Mouse (Mus musculus) liver, embryonic 16.5 days (tissue): ENCODE measurements around the gene Abcc1. TPM values are rescaled to one million over a fixed set of nuclear protein-coding genes. Genes with fewer than 3 reads are reported as not detected.

Experiments
- ATAC-seq: fragments of 200-750 bp; cut with Nextera tagmentation; 2 replicates; pipeline ENCODE4 v1.8.0; 2017; ENCODE audit warnings: low read depth, mild to moderate bottlenecking, moderate number of reproducible peaks, moderate library complexity
- H3K27ac ChIP-seq: fragments of 300-500 bp; sonication (generic); 2 replicates; pipeline ENCODE4 v1.5.1; 2014; ENCODE audit warnings: mild to moderate bottlenecking, low read length
- H3K27me3 ChIP-seq: fragments of 300-500 bp; sonication (generic); 2 replicates; pipeline ENCODE4 v1.6.1; 2014; ENCODE audit warnings: low read depth, low read length, mixed read lengths; ENCODE audit not compliant: control insufficient read depth, insufficient read depth
- H3K36me3 ChIP-seq: fragments of 300-500 bp; sonication (generic); 2 replicates; pipeline ENCODE4 v1.6.1; 2014; ENCODE audit warnings: mild to moderate bottlenecking; ENCODE audit not compliant: control insufficient read depth, insufficient read depth
- H3K4me1 ChIP-seq: fragments of 300-500 bp; sonication (generic); 2 replicates; pipeline ENCODE4 v1.6.1; 2014; ENCODE audit warnings: low read depth, low read length, mixed read lengths; ENCODE audit not compliant: control insufficient read depth
- H3K4me2 ChIP-seq: fragments of 300-500 bp; sonication (generic); 2 replicates; pipeline ENCODE4 v1.6.1; 2014; ENCODE audit warnings: low read depth, low read length, mixed read lengths
- H3K4me3 ChIP-seq: fragments of 300-500 bp; sonication (generic); 2 replicates; pipeline ENCODE4 v1.5.1; 2014; ENCODE audit warnings: low read depth, mild to moderate bottlenecking, low read length
- H3K9ac ChIP-seq: fragments of 300-500 bp; sonication (generic); 2 replicates; pipeline ENCODE4 v1.6.1; 2014; ENCODE audit warnings: low read depth, low read length
- H3K9me3 ChIP-seq: fragments of 300-500 bp; sonication (generic); replicated peaks from 2 replicates; pipeline ENCODE4 v1.6.1; 2016; ENCODE audit warnings: low read length; ENCODE audit not compliant: control insufficient read depth
- WGBS: fragments of 180-500 bp; shearing (Covaris S2); extraction: QIAGEN DNeasy Blood & Tissue Kit; methylation state at CpG from one replicate; pipeline ENCODE4 v1.1.7; 2014; ENCODE audit not compliant: insufficient replicate concordance; 5-methylcytosine and 5-hydroxymethylcytosine counted together
- polyA plus RNA-seq: library from polyadenylated mRNA; unstranded; fragments of >200 nt; fragmentation: Nextera tagmentation; extraction: Ambion mirVana; gene quantifications from 2 replicates; pipeline ENCODE4 v1.2.1, GENCODE M21; 2015

The Abcc1 gene
- polyA plus RNA-seq, 1 experiment from 2014 or later = 2.1 TPM

GRCm38 (mm10) chr16:14352663-14353062, 8.7 kb upstream of the Abcc1 start:
- H3K9me3 ChIP-seq = no peaks in the 10 kb centered on the region
- no peaks in the 10 kb centered on the region for H3K36me3 ChIP-seq
- no peak overlapping the region for H3K4me2 ChIP-seq
- H3K4me3 ChIP-seq = no peak overlapping the region
- no peaks in the 10 kb centered on the region for H3K27me3 ChIP-seq
- peak; percentile 32; the same call in 1 of the 2 replicates for ATAC-seq
- 32% methylated on average over 5 of the region's 5 CpGs for WGBS
- peaks cover 5% of the 10 kb centered on the region for H3K4me1 ChIP-seq
- H3K9ac ChIP-seq = no peak overlapping the region
- H3K27ac ChIP-seq = no peak overlapping the region

GRCm38 (mm10) chr16:14357859-14358258, 3.5 kb upstream of the Abcc1 start:
- 50% methylated on average over 2 of the region's 2 CpGs for WGBS
- no peak for ATAC-seq
- Histone ChIP-seq H3K9me3 (no peaks in the 10 kb centered on the region), H3K36me3 (no peaks in the 10 kb centered on the region), H3K9ac (no peak overlapping the region), H3K4me2 (no peak overlapping the region), H3K4me1 (peaks cover 10% of the 10 kb centered on the region), H3K27me3 (no peaks in the 10 kb centered on the region), H3K27ac (no peak overlapping the region), H3K4me3 (no peak overlapping the region)

GRCm38 (mm10) chr16:14358531-14358930, 2.8 kb upstream of the Abcc1 start:
- no peaks in the 10 kb centered on the region for H3K9me3 ChIP-seq
- H3K36me3 ChIP-seq = no peaks in the 10 kb centered on the region
- H3K9ac ChIP-seq = no peak overlapping the region
- WGBS = 37% methylated on average over 1 of the region's 1 CpGs
- peaks cover 15% of the 10 kb centered on the region for H3K4me1 ChIP-seq
- no peaks in the 10 kb centered on the region for H3K27me3 ChIP-seq
- no peak overlapping the region for H3K4me3 ChIP-seq
- no peak overlapping the region for H3K4me2 ChIP-seq
- ATAC-seq = no peak
- no peak overlapping the region for H3K27ac ChIP-seq

- H3K9ac ChIP-seq = peak overlapping the region; percentile 64
- no peaks in the 10 kb centered on the region for H3K36me3 ChIP-seq
- H3K4me2 ChIP-seq = peak overlapping the region; percentile 83
- no peak overlapping the region for H3K27ac ChIP-seq
- H3K9me3 ChIP-seq = no peaks in the 10 kb centered on the region
- no peak for ATAC-seq
- H3K4me3 ChIP-seq = peak overlapping the region; percentile 75
- H3K27me3 ChIP-seq = no peaks in the 10 kb centered on the region
- 4% methylated on average over 7 of the region's 7 CpGs for WGBS
- peaks cover 26% of the 10 kb centered on the region for H3K4me1 ChIP-seq
Observed at GRCm38 (mm10) chr16:14360931-14361330, 427 bp upstream of the Abcc1 start.

GRCm38 (mm10) chr16:14362099-14362820, 902 bp downstream of the Abcc1 start:
- peaks cover 26% of the 10 kb centered on the region for H3K4me1 ChIP-seq

GRCm38 (mm10) chr16:14363496-14363895, 2.1 kb downstream of the Abcc1 start:
- Histone ChIP-seq H3K9me3 (no peaks in the 10 kb centered on the region), H3K4me2 (no peak overlapping the region), H3K9ac (no peak overlapping the region), H3K36me3 (no peaks in the 10 kb centered on the region), H3K4me3 (no peak overlapping the region), H3K4me1 (peaks cover 26% of the 10 kb centered on the region), H3K27ac (no peak overlapping the region), H3K27me3 (no peaks in the 10 kb centered on the region)
- no peak for ATAC-seq
- WGBS = 15% methylated on average over 3 of the region's 3 CpGs

More at GRCm38 (mm10) chr16:14362099-14362820, 902 bp downstream of the Abcc1 start:
- Histone ChIP-seq H3K27ac (no peak overlapping the region), H3K36me3 (no peaks in the 10 kb centered on the region), H3K27me3 (no peaks in the 10 kb centered on the region), H3K9me3 (no peaks in the 10 kb centered on the region), H3K4me2 (peak overlapping the region; percentile 83), H3K4me3 (peak overlapping the region; percentile 75), H3K9ac (peak overlapping the region; percentile 64)
- WGBS = 16% methylated on average over 7 of the region's 7 CpGs
- no peak for ATAC-seq

GRCm38 (mm10) chr16:14364066-14364465, 2.7 kb downstream of the Abcc1 start:
- H3K4me1 ChIP-seq = peaks cover 26% of the 10 kb centered on the region
- WGBS = 47% methylated on average over 6 of the region's 6 CpGs
- ATAC-seq = no peak

GRCm38 (mm10) chr16:14365457-14365856, 4.1 kb downstream of the Abcc1 start:
- Histone ChIP-seq H3K4me2 (no peak overlapping the region), H3K9ac (no peak overlapping the region), H3K27ac (no peak overlapping the region), H3K4me1 (peaks cover 26% of the 10 kb centered on the region), H3K36me3 (no peaks in the 10 kb centered on the region), H3K9me3 (no peaks in the 10 kb centered on the region), H3K27me3 (no peaks in the 10 kb centered on the region), H3K4me3 (no peak overlapping the region)
- no peak for ATAC-seq
- WGBS = 13% methylated on average over 4 of the region's 4 CpGs

More at GRCm38 (mm10) chr16:14364066-14364465, 2.7 kb downstream of the Abcc1 start:
- Histone ChIP-seq H3K4me3 (no peak overlapping the region), H3K27me3 (no peaks in the 10 kb centered on the region), H3K9me3 (no peaks in the 10 kb centered on the region), H3K9ac (no peak overlapping the region), H3K36me3 (no peaks in the 10 kb centered on the region), H3K4me2 (no peak overlapping the region), H3K27ac (no peak overlapping the region)

- peaks cover 24% of the 10 kb centered on the region for H3K4me1 ChIP-seq
Observed at GRCm38 (mm10) chr16:14366017-14366416, 4.7 kb downstream of the Abcc1 start.

More at GRCm38 (mm10) chr16:14366017-14366416, 4.7 kb downstream of the Abcc1 start:
- Histone ChIP-seq H3K36me3 (no peaks in the 10 kb centered on the region), H3K4me3 (no peak overlapping the region), H3K27me3 (no peaks in the 10 kb centered on the region), H3K9me3 (no peaks in the 10 kb centered on the region), H3K4me2 (no peak overlapping the region), H3K9ac (no peak overlapping the region), H3K27ac (no peak overlapping the region)
- 83% methylated on average over 1 of the region's 1 CpGs for WGBS
- no peak for ATAC-seq
